Mouse (Mus musculus) NIH3T3 (cell line): Measurements from ENCODE around the gene Rnpepl1.

Experiments used
- DNase-seq: peaks from one replicate; pipeline ENCODE4 v3.0.0-alpha.2; 2012; ENCODE audit warnings: low read depth

Gene Rnpepl1

DNA sequence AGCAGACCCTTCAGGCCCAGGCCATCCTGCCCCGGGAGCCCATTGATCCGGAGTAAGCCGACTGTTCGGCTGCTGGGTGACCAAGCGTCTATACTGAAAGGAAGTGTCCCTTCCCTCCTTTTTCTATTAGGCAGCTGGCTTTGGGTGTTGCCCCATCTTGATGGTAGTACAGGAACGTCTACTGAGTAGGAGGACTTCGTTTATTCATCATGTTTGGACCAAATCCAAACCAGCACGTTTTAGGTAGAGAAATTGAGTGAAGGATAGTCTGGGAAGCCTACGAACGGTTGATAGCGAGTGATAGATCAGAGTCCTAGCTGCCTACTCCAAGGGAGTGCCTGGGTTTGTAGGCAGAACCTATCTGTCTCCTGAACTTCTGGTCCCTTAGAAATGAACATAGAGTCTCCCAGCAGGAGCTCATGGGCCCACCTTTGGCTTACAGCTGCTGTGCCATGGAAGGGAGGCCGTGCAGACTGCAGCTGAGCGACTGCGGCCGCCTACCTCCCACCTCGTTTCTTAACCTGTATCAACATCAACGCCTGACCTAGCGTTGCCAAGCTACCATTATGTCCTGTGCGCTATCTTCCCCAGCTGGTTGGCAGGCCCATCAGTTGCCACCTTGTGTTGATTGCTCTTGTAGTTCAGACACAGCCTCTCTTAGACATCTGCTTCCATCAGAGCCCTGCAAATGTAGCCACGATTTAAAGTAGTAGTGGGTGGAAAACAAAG is 2.8 kb upstream of the Rnpepl1 start:
- DNase-seq, result no peak

DNA sequence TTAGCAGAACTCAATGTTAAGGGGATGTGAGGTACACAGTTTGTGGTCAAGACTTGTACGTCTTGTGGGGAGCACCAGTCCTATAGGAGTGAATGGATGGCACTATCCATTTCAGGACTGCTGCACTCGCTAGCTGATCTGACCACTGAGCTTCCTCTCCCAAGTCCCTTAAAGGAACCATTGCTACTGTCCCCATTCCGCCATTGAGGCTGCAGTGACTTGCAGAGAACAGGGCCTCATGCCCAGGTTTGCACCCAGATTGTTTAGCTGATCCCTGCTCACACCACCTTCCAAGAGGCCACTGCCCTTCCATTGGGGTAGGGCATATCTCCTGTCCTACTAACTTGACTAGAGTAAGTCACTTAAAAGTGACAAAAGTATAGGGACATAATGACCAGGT is 1.9 kb upstream of the Rnpepl1 start:
- no peak for DNase-seq

GRCm38 (mm10) chr1:92909068-92909467 is 1.5 kb upstream of the Rnpepl1 start:
- no peak for DNase-seq

- DNase-seq, result peak; percentile 48
Observed at GRCm38 (mm10) chr1:92910925-92911720, 540 bp downstream of the Rnpepl1 start.

GRCm38 (mm10) chr1:92911721-92912138 is 1.1 kb downstream of the Rnpepl1 start:
- no peak for DNase-seq

DNA sequence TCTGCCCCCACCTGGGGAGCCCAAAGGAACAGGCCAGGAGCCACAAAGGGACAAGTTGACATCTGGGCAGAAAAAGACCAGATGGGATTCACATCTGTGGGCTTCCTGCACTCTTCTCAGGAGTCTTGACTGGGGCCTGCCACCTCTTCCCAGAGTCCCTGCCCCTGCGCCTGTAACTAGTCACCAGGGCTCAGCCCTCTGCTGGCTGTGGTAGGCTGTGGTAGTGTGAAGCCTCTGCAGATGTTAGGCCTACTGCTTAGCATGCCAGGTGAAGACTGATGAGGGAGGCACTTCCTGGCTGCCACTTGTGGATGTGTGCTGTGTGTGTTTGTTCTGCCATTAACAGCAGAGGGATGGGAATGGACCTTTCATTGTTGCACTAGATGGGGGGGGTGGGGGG is 1.7 kb downstream of the Rnpepl1 start:
- no peak for DNase-seq

GRCm38 (mm10) chr1:92914239-92914638 is 3.7 kb downstream of the Rnpepl1 start:
- DNase-seq, result no peak

GRCm38 (mm10) chr1:92914993-92915392 is 4.4 kb downstream of the Rnpepl1 start:
- DNase-seq, result no peak

DNA sequence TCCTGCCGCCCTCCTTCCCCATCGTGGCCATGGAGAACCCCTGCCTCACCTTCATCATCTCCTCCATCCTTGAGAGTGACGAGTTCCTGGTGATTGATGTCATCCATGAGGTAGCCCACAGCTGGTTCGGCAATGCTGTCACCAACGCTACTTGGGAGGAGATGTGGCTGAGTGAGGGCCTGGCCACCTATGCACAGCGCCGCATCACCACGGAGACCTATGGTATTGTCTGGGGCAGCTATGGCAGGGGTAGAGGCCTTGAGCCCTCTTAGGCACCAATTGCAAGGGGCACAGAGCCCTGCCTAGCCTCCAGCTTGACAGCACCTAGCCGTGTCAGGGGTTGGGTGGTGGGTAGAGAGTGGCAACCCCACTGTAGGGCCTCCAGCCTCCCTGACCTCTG is 6.1 kb downstream of the Rnpepl1 start:
- DNase-seq, result no peak

DNA sequence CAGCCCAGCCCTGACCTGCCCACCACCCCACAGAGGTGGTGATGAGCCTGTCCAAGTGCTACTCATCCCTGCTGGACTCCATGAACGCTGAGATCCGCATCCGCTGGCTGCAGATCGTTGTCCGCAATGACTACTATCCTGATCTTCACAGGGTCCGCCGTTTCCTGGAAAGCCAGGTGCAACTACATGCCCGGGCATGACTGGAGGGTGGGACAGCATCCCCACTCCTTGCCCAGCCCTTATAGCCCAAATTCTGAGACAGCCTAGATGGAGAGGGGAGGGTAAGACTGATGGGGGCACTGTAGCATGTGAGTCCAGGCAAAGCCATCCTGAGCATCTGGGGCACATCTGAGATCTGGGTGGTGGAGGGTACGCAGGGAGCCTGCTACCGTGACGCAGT is 8.6 kb downstream of the Rnpepl1 start:
- no peak for DNase-seq

DNA sequence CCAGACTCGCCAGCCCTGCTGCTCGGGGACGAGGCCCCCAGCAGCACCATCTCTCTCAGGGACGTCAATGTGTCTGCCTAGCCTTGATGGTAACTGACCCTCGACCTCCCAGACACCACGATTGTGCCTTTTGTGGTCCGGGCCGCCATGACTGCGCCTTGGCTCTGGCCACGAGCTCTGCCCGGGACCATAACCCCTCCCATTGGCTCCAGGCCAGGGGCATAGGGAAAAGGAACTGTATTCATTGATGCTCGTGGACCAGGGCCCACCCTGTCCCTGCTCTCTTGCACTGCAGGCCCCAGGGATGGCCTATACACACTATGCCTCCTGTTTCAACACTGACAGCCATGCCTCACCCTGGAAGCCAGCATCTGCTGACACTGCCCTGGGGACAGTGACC is 9.2 kb downstream of the Rnpepl1 start:
- no peak for DNase-seq

DNA sequence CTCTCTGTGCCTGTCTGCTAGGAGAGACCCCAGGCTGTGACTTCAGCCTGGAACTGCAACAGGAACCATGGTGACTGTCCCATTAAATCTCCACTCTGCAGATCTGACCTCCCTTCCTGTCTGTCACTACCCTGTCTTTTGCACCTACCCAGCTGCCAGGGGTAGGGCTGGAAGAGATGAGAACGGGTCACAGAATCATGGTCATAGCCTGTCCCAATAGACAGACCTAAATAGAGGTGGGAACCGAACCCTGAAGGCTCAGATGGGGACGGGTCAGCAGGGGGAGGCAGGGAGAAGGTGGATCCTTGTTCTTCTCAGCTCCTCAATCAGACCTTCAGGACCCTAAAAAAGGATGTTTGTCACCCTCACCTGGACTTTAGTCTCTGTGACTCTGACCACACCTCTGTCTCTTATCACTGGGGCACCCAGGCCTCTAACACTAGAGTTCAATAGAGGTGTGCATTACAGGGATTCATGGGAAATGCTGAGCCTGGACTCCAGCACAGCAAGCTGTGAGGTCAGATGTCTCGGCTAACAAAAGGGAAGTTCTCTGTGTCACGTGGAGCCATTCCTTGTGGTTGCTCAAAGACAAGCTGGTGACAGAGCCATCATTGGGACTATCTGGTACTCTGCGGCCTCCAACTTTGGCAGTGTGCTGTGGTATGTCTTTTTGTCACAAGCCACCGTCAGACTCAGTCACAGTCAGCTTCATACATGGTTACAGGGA is 10.1 kb downstream of the Rnpepl1 start:
- DNase-seq, result no peak

- DNase-seq, result no peak
Observed at GRCm38 (mm10) chr1:92921496-92921895, 10.9 kb downstream of the Rnpepl1 start.

- DNase-seq, result peak; percentile 40
Observed at GRCm38 (mm10) chr1:92930171-92930706, 19.7 kb downstream of the Rnpepl1 start.

GRCm38 (mm10) chr1:92933611-92934010 is 23.0 kb downstream of the Rnpepl1 start:
- DNase-seq, result no peak

GRCm38 (mm10) chr1:92934182-92934827 is 23.7 kb downstream of the Rnpepl1 start, which contains the start of gene Capn10:
Capn10 (plus strand) TSS chr1:92934376.
- DNase-seq, result peak; percentile 98

DNA sequence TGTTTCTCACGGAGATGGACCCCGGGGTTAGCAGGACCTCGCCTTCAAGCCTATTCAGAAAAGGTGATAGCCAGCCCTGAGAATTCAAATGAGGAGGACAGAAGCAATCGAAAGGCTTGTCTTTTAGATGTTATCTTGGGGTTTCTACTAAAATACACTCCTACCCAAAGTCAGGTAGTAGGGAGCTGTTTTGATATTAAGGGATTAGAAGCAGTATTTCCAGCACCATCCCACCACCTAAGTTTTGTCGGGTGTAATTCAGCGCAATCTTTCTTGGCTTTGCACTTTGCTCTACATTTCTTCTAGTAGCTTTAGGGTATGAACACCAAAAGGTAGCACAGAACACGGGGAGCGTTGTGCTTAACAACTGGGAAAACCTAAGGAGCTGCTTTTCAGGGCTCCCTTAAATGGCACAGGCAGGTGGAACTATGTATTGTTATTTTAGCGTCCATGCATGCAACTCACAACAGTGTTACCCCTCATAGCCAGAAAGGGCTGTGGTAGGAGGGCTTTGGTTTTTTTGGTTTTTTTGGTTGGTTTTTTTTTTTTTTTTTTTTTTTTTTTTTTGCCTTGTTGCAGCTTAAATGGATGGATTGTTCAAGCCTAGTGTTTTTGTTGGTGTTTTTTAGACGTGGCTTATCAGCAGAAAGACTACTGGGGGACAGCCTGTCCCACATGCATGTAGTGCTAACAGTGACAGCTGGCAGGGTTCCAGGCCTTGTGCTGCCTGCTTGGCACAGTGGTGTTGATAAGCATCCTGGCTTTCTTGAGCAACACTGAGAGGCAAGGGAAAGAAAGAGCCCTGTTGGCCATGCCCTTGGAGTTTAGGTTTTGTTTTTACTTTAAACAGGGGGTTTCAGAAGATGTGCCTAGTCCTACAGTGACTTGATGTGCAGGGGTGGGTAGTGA is 24.7 kb downstream of the Rnpepl1 start:
- DNase-seq, result peak; percentile 64

- peak; percentile 55 for DNase-seq
Observed at GRCm38 (mm10) chr1:92935977-92936376, 25.4 kb downstream of the Rnpepl1 start.

- no peak for DNase-seq
Observed at GRCm38 (mm10) chr1:92936467-92936866, 25.9 kb downstream of the Rnpepl1 start.

DNA sequence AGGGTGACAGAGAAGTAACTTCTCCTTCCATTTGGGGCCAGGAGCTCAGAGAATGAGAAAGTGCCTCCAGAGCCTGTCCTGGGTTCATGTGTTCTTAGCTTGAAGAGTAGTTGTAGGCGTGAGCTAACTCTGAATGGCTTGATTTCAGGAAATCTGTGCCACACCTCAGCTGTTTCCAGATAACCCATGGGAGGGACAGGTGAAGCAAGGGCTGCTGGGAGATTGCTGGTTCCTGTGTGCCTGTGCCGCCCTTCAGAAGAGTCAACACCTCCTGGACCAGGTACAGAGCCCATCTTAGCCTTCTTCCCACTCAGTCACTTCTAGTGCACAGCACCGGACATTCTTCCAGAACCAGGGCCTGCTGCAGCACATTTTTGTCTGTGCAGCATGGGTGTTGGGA is 27.2 kb downstream of the Rnpepl1 start:
- no peak for DNase-seq

- no peak for DNase-seq
Observed at GRCm38 (mm10) chr1:92939746-92940145, 29.2 kb downstream of the Rnpepl1 start.
